Mouse (Mus musculus): Measurements from ENCODE around the gene Taf1.
"Not testable (repeated sequence)": the region's sequence is repeated elsewhere in the genome, so short reads cannot be mapped to it uniquely, and the experiment has no call there.

The Taf1 gene

GRCm38 (mm10) chrX:101532347-101533221 is at the start of gene Taf1:
TSS of gene Taf1 (plus strand) at chrX:101532734.
- in situ Hi-C loops (cut with MseI, MboI) = no loop called here

GRCm38 (mm10) chrX:101486487-101487152 is 45.9 kb upstream of the Taf1 start:
- in situ Hi-C loops (cut with MseI, MboI) = not testable (repeated sequence)

GRCm38 (mm10) chrX:101504636-101505035 is 27.9 kb upstream of the Taf1 start:
- in situ Hi-C loops (cut with MseI, MboI) = no loop called here

GRCm38 (mm10) chrX:101515710-101516109 is 16.8 kb upstream of the Taf1 start:
- in situ Hi-C loops (cut with MseI, MboI) = no loop called here

- in situ Hi-C loops (cut with MseI, MboI) = no loop called here
These were observed 14.5 kb upstream of the Taf1 start for GRCm38 (mm10) chrX:101518006-101518405.

- in situ Hi-C loops (cut with MseI, MboI) = no loop called here
These were observed 10.5 kb upstream of the Taf1 start for GRCm38 (mm10) chrX:101522027-101522426.

GRCm38 (mm10) chrX:101527356-101527755 is 5.2 kb upstream of the Taf1 start:
- in situ Hi-C loops (cut with MseI, MboI) = no loop called here

- in situ Hi-C loops (cut with MseI, MboI) = no loop called here
These were observed 52.9 kb downstream of the Taf1 start for GRCm38 (mm10) chrX:101585455-101585854.

GRCm38 (mm10) chrX:101616183-101616582 is 83.6 kb downstream of the Taf1 start:
- in situ Hi-C loops (cut with MseI, MboI) = no loop called here

- in situ Hi-C loops (cut with MseI, MboI) = no loop called here
These were observed 85.4 kb downstream of the Taf1 start for GRCm38 (mm10) chrX:101617889-101618288.

GRCm38 (mm10) chrX:101620317-101620716 is 87.8 kb downstream of the Taf1 start:
- in situ Hi-C loops (cut with MseI, MboI) = no loop called here

- in situ Hi-C loops (cut with MseI, MboI) = no loop called here
These were observed 90.0 kb downstream of the Taf1 start for GRCm38 (mm10) chrX:101622539-101622938.

- in situ Hi-C loops (cut with MseI, MboI) = no loop called here
These were observed 104.4 kb downstream of the Taf1 start for GRCm38 (mm10) chrX:101636821-101637525.

- in situ Hi-C loops (cut with MseI, MboI) = no loop called here
These were observed 106.3 kb downstream of the Taf1 start for GRCm38 (mm10) chrX:101638856-101639255.

GRCm38 (mm10) chrX:101639306-101639705 is 106.8 kb downstream of the Taf1 start:
- in situ Hi-C loops (cut with MseI, MboI) = no loop called here

- in situ Hi-C loops (cut with MseI, MboI) = no loop called here
These were observed 107.2 kb downstream of the Taf1 start, which contains the start of gene Ogt for GRCm38 (mm10) chrX:101639741-101640166. TSS of gene Ogt (plus strand) at chrX:101640060.

GRCm38 (mm10) chrX:101640194-101641160 is 107.9 kb downstream of the Taf1 start:
- in situ Hi-C loops (cut with MseI, MboI) = no loop called here

- in situ Hi-C loops (cut with MseI, MboI) = no loop called here
These were observed 108.6 kb downstream of the Taf1 start for GRCm38 (mm10) chrX:101641161-101641530.

- in situ Hi-C loops (cut with MseI, MboI) = no loop called here
These were observed 109.6 kb downstream of the Taf1 start for GRCm38 (mm10) chrX:101642091-101642490.

- in situ Hi-C loops (cut with MseI, MboI) = no loop called here
These were observed 112.8 kb downstream of the Taf1 start for GRCm38 (mm10) chrX:101645286-101645685.

GRCm38 (mm10) chrX:101646621-101647020 is 114.1 kb downstream of the Taf1 start:
- in situ Hi-C loops (cut with MseI, MboI) = no loop called here
